Mouse (Mus musculus): ENCODE results near the gene Dppa1.
"Not testable (repeated sequence)": the region's sequence is repeated elsewhere in the genome, so short reads cannot be mapped to it uniquely, and the experiment has no call there.

The Dppa1 gene

DNA sequence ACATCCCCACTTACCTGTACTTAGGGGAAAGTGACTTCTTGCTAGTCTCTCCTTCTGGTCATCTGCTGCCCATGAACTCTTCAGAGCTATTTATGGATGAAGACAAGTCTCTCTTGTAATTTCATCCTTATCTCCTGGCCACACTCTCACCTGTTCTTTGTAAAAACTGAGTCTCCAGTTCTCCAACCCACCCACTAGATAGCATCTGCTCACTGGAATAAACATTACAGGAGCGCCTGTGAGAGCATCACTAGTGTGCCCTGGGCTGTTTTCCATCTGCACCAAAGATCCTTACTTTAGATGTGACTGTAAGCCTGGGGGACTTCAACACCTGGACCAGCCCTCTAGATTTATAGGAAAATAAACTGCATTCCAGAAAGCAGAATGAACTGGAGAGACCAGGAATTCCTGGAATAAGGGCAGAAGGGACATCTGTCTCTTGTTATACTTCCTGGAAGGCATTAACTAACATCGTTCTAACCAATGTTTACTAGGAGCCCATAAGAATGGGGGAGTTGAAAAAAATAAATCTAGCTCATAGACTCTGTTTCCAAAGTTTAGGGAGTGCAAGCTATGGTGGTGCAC lies at the start of gene Dppa1:
Dppa1 (minus strand) TSS at position 51 of the 585 bp plus-strand sequence.
- DNase-seq, result no peak

- DNase-seq, result no peak
These were observed 38.9 kb upstream of the Dppa1 start for GRCm38 (mm10) chr11:46667938-46668337.

- no peak for DNase-seq
These were observed 38.0 kb upstream of the Dppa1 start for GRCm38 (mm10) chr11:46667105-46667504.

DNA sequence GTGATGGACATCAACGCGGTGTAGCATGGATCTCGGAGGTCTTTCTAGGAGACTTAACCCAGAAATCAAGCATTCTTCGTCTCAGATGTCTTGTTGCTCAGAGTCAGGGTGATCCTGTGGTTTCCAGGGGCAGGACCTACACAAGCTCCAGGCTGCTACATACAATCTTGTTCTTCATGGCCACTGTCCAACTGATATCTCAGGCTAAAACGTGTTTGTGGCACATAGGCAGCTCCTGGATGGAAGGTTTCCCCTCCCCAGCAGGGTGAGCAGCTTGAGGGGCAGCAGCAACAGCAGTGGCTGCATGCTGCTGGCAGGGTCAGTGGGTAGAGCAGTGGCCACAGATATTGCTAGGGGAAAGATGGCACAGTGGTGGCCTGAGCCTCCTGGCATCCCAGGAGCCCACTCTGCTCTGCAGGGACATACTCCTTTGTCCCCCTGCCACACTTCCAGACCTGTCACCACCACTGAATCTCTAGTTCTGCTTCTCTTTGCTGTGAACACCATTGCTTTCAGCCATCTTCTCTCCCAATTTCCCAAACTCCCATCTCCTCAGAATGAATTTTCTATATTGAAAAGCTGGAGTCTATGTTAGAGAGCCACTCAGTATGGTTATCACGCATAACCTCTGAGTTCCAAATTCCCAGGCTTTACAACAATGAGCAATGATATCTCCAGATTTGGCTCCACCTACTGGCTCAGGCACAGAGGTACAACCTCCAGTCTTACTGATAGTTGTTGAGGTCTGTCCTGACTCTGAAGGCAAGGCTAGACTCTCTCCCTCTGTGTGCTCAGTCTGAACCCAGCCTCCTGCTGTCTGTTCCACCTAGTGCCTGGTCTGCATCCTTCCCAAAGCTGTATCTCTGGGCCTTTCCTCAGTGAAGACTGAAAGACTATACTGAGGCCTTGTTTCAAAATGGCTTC lies 36.8 kb upstream of the Dppa1 start:
- DNase-seq, result peak; percentile 60

DNA sequence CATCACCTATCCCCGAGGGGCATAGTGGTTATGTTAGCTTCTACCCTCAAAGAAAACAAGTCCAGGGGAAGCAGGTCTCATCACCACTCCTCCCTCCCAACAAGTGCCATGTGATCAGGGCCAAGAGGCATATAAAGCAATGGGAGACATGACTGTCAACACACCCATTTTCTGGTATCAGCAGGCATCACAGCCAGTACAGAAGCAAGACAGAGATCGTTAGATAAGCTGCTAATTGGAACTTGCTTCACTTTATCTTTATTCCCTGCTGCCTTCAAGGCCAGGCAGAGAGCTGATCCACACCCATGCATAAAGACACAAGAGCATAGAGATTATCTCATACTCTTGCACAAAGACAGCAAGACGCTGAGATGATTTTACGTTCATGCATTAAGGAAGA lies 34.2 kb upstream of the Dppa1 start:
- no peak for DNase-seq

DNA sequence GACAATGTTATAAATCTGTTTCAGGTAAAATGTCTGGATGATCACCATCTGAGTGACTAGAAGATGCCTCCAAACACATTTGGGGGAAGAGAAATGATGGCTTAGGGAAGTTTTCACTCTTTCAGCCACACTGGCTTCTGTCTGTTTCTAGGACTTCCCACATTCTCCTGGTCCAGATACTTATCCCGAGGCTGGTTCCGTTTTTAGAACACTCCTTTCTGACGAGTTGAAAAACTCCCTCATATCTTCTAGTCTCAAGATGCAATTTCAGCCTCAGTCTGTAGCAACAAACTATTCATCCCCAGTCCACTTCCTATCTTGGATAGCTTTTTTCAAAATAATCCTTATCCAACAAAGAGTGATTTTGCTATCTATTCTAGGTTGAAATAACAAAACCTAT lies 23.4 kb upstream of the Dppa1 start:
- DNase-seq, result no peak

GRCm38 (mm10) chr11:46649655-46650054 lies 20.6 kb upstream of the Dppa1 start:
- DNase-seq, result not testable (repeated sequence)

DNA sequence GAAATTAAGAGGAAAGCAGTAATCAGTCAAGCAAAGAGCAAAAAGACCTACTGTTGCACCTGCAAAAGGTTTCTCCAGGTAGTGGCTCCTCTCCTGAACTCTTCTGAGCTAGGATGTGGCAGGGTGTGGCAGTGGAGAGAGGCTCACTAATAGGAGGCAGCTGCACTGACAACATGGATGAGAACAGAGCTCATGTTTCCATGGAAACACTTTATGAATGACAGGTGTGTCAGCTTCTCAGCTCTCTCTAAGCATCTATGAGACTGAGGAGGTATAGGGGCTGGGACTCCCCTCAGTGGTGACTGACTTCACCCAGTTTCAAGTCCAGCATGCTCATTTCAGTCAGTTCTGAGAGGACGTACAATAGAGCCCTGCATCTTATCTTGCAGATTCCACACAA lies 15.8 kb upstream of the Dppa1 start:
- DNase-seq, result no peak

DNA sequence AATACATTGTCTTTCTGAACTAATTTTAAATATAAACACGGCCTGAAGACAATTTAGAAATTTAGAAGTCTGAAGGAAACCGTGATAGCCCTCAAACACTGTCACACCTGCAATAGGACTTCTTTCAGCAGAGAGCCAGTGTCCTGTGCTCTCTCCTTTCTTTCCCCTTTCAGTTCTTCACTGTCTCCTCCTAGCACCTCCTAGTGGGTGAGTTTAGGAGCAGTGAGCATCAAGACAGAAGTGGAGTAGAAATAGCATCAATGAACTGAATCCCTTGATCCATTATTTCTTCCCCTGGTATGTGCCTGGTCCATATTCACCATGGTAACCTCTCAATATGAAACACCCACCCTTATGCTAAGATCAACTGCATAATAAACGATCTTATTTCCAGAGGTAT lies 7.5 kb upstream of the Dppa1 start:
- no peak for DNase-seq

GRCm38 (mm10) chr11:46635516-46635915 lies 6.5 kb upstream of the Dppa1 start:
- not testable (repeated sequence) for DNase-seq

DNA sequence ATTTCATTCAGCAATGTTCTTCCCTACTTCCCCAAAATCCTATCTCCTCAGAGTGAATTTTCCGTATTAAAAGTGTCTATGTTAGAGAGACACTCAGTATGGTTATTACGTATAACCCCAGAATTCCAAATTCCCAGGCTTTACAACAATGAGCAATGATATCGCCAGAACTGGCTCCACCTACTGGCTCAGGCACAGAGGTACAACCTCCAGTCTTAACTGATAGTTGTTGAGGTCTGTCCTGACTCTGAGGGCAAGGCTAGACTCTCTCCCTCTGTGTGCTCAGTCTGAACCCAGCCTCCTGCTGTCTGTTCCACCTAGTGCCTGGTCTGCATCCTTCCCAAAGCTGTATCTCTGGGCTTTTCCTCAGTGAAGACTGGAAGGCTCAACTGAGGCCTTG lies 2.6 kb upstream of the Dppa1 start:
- DNase-seq, result peak; percentile 27

DNA sequence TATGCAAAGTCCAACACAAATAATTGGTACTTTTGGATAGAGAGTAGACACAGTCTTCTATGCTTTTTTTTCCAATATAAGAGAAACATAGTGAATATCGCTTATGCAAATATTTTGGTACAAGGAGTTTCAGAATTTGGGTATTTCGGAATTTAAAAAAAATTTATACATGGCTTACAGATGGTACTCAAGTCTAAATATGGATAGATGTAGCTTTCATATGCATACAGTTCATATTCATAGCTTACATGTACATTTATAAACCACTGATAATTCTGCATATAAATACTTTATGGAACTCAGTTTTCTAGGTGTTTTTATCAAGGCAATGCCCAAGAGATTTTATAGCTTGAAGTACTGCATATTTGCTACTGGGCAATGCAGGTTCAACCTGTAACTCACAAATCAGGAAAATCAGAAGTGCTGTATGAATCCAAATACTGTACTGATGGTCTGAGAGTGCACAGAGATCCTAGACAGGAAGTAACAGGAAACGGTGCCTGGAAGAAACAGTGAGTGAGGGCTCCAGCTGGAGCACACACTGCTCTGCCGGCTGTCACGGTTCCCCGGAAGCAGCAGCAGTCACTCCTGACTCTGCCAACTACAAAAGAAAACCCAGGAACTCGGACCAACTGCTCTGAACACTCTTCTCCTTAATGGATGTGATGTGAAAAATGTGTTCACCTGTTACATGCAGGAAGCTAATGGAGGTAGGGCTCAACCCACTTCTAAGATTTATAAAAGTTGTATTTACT lies 8.5 kb downstream of the Dppa1 start:
- DNase-seq, result no peak

DNA sequence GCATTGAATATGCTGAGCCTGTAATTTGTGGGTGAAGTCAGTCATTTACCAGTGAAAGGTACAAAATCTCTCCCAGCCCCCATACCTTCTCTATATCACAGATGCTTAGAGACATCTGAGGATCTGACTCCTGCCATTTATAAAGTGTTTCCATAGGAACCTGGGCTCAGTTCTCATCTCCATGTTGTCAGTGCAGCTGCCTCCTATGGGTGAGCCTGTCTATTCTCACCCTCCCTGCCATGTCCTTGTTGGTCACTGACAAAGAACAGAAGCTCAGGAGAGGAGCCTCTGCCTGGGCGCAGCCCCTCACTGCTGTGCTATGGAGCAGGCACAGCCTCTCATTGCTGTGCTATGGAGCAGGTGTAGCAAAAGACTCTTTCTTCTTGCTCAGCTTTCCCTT lies 9.1 kb downstream of the Dppa1 start:
- no peak for DNase-seq

- no peak for DNase-seq
These were observed 36.6 kb downstream of the Dppa1 start for GRCm38 (mm10) chr11:46592416-46592815.

DNA sequence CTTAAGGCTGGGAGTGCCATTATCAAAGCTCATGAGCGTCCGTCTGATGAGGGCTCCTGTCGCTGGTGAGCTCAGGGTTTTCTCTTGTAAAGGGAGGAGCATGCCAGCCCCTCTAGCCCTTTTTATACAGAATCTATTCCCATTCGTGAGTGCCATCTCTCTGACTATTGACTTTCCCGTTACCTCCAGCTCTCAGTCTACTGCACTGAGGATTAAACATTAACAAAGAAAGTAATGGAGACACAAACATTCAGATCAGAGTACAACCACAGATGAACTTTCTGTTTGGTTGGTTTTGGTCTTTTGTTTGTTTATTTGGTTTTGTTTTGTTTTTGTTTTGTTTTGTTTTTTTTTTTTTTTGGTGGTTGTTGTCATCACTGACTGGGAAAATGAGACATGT lies 46.3 kb downstream of the Dppa1 start:
- no peak for DNase-seq

DNA sequence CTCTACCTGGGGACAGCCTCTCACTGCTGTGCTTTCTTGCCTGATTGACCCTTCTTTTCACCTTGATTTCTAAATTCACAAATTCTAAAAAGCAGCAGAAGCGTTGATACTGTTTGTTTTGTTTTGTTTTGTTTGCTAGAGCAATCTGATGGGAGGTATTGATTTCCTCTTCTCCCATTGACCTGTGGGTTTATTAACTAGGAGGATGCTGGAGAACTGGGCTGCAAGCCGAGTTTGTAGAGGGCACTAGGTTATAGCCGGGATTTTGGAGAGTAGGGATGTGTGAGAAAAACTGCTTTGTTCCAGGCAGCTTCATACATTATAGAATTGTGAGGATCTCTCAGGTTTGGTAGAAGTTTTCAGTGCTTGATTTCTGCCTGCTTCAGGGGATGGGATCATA lies 48.6 kb downstream of the Dppa1 start:
- DNase-seq, result no peak

- DNase-seq, result no peak
These were observed 50.2 kb downstream of the Dppa1 start for GRCm38 (mm10) chr11:46578771-46579281.

DNA sequence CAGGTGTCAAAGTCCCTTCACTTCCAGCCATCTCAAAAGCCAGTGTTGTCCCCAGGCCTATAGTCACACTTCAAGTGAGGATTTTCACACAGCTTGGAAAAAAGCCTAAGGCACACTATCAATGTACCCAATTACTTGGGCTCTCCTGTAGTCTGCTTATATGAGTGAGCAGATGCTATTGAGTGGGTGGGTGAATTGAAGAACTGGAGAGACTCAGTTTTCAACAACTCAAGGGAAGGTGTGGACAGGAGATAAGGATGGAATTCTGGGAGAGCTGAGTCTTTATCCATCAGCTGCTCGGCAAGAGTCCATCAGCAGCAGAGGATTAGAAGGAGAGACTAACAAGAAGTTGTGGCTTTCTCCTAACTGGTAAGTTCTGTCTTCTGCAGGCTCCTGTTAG lies 57.7 kb downstream of the Dppa1 start, which contains the start of gene BC053393:
BC053393 (plus strand) TSS at position 210 of the 400 bp plus-strand sequence.
- DNase-seq, result no peak

DNA sequence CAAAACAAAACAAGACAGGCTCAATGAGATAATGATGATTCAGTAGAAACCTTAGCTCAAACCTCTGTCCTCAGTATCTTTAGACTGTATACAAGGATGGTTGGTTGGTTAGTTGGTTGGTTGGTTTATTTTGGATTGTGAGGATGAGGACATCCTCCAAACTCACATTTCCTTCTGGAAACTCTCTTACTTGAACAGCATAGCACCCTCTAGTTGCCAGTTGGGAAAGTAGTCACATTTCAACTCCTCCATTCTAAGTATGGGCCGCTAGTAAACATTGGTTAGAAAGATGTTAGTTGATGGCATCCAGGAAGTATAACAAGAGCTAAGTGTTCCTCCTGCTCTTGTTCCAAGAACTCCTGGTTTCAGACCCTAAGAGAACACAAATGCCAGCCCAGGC lies 60.0 kb downstream of the Dppa1 start:
- DNase-seq, result no peak

- DNase-seq, result no peak
These were observed 63.1 kb downstream of the Dppa1 start for GRCm38 (mm10) chr11:46565967-46566366.

GRCm38 (mm10) chr11:46564671-46565070 lies 64.4 kb downstream of the Dppa1 start:
- DNase-seq, result no peak

DNA sequence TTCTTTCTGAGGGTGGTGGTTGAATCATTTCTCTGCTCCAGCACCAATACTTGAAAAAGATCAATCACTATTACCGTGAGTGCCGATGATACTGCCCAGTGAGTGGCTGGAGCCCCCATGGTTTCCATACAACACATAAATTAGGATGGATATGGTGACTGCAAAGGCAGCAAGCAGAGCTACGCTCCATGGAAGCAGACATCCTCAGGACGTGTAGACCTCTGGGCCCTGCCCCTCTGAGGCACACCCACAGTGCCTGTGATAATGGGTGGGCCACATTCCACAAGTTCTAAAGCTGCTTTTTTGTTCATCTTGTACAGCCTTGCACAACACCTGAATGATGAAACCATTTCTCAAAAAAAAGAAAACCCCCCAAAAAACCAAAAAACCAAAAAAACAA lies 68.0 kb downstream of the Dppa1 start:
- no peak for DNase-seq
